Mouse (Mus musculus) layer of hippocampus, postnatal 10 days (tissue): ENCODE results near the gene Ip6k2. TPM values are rescaled to one million over a fixed set of nuclear protein-coding genes. Genes with fewer than 3 reads are reported as not detected.
A peak's percentile ranks its signal among the peaks of the same experiment; 100 is the strongest.

Experiments
- DNase-seq, 2 experiments: peaks; one replicate each; pipeline ENCODE4 v3.0.0; 2021; ENCODE audit warnings: low spot score in 2 of 2
- long read RNA-seq: library from polyadenylated mRNA; stranded (forward); transcript quantifications from one replicate; pipeline ENCODE4 v2.0.0, GENCODE M21; 2023
- total RNA-seq, 2 experiments: library from RNA; stranded (reverse); gene quantifications; 2 replicates each; pipeline ENCODE4 v1.2.3; 2021

Gene Ip6k2
- 100 to 1,000 TPM; 180 to 190 TPM for total RNA-seq
- long read RNA-seq, transcript Ip6k2-207 (2 exons, 2,820 nt), result minor isoform, 6 of 99 reads
- long read RNA-seq, transcript Ip6k2-204 (3 exons, 1,191 nt), result minor isoform, 12 of 99 reads
- long read RNA-seq, transcript Ip6k2-210 (3 exons, 748 nt), result major isoform, 13 of 99 reads
- long read RNA-seq, transcript Ip6k2-203 (4 exons, 607 nt), result minor isoform, 11 of 99 reads
- long read RNA-seq, partial matches to known transcripts, result 5 of 99 reads
- long read RNA-seq, other reads (novel, unspliced or antisense), result 52 of 99 reads

DNA sequence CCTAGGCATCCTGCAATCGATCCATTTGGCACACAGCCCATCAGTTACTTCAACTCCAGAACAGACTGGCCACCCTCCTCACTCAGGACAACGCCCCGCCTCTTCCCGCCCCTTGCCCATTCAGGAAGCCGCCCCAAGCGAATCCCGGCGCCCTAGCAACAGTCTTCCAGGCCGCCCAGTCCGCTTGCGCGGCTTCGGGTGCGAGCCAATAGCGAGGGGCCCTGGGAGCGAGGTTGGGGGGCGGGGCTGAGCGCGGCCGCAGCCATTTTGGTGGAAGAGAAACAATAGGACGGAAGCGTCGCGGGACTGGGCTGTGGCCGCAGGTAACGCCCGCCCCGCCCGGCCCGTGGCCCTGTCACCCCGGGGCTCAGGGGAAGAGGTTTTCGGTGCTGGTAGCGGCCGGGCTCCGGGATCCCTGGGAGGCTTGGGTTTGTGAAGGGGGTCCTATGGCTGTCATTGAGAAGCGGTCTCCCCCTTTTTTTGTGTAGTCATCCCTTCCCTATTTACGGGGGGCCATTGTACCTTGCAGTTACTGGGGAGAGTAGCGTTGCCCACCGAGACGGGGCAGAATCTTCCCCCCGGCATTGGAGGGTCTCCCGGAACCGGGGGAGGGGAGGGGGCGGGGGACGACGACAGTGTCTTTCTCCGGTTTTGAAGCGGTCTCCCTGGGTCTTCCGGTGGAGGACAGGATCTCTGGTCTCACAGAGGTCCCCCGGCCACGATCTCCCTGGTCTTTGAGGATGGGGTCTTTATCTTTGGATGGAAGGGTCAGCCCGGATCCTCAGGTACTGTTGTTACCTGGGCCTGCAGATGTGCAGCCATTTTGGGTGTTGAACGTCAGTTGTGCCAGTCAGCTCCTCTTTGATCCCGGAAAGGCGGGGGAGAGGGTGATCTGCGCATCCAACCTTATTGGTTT lies at the start of gene Ip6k2:
Gene Ip6k2, plus strand, starts transcription at position 249 of the 916 bp plus-strand sequence.
- DNase-seq, result peak; percentile 97 to 99

DNA sequence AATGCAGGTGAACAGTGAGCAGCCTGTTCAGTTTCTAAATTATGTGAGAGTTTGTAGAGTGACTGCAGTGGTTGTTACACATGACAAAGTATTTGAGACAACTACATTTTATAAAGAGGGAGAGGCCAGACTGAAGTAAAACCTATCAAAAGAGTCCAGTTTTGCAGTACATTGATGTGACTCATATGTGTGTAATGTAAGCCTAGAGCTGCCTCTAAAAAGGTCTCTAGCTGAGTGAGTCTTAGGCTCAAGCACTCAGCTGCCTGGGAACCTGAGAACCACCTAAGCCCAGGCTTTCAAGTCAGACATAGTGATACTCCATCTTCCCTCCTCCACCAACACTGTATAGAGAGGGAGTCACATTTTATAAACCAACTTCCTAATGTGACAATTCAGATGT lies 49.0 kb upstream of the Ip6k2 start:
- DNase-seq, result no peak

DNA sequence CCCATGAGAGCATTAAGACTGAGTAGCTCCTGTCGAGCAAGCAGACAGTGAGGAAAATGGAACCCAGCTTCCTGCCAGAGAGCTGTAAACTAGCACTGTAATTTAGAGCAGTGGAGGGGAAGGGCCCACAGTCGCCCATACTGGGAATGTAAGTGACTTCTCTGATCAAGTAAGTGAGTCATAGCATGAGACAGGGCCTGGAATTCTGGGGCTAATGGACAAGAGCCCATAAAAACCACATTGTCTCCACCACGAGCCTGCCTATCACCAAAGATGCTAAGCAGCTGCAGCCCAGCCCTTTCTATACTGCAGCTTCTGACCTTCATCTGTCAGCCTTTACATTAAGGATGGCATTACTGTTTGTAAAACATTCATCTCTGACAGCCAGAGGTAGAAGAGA lies 44.4 kb upstream of the Ip6k2 start:
- DNase-seq, result no peak

DNA sequence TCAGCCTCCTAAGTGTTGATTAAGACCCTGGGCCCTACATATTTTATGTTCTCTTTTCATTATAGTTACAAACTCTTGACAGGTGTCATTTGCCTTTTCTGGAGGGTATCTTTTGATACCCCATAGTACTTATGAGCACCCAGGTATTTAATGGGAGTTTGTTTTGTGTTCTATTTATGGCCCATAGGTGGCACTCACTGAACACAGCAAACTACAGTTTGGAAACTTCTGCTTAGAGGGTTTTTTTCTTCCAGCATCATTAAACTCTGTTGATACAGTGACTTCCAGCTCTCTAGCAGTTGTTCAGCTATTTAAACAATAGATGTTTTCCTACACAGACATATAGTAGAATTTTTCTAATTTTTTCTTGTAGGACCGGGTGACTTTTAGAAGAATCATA lies 43.5 kb upstream of the Ip6k2 start:
- no peak for DNase-seq

DNA sequence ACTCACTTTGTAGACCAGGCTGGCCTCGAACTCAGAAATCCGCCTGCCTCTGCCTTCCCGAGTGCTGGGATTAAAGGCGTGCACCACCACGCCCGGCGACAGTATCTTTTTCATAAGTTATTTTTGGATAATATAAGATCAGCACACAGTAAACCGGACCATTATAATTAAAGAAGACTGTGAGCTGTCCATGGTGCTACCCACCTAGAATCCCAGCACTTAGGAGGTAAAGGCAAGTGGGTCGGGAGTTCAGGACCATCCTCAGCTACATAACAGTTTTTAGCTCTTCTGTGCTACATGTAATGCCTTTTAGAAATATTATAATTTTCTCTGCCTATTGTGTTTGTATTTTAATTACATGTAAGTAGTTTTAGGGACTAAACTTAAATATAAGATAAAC lies 41.5 kb upstream of the Ip6k2 start:
- DNase-seq, result no peak

DNA sequence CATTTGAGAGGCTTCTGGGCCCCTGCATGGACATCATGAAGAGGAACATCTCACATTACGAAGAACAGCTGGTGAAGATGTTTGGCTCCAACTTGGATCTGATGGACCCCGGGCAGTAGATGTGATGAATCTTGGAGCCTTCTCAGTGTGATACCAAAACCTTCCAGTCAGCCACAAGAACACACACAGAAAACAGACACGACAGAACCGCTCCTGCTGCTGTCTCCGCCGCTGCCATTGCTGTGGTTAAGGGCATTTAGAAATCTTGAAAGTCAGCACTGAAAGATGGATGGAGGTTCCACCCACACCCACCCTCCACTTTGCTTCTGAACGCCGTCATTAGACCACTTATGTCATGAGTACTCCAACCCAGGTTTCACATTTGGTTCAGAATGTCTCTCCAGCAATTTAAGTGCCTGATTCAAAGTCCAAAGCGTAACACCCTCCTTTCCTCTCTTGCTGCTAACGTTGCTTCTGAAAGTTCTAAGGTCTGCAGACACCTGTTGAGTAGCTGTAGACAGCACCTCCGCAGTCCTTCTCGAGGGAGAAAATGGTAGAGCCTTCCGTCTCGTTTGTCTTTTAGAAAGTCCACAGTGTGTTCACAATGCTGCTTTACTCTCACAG lies 36.6 kb upstream of the Ip6k2 start:
- no peak for DNase-seq

DNA sequence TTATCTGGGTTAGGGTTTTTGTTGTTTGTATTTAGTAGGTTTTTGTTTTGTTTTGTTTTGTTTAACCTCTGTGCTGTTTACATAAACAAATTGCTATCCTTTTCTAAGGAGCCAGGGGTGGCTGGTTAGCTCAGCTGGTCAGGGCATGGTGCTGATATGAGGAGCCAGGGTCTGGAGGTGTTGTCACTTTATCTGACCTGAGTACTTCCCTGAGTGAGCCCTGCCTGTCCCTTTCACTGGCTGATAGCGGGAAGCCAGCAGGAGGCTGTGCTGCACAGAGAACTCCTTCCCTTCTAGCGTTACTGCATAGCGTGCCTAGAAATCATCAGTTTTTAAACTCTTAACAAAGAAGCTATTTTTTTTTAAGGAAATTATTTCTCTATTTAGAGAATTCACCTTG lies 35.9 kb upstream of the Ip6k2 start:
- no peak for DNase-seq

DNA sequence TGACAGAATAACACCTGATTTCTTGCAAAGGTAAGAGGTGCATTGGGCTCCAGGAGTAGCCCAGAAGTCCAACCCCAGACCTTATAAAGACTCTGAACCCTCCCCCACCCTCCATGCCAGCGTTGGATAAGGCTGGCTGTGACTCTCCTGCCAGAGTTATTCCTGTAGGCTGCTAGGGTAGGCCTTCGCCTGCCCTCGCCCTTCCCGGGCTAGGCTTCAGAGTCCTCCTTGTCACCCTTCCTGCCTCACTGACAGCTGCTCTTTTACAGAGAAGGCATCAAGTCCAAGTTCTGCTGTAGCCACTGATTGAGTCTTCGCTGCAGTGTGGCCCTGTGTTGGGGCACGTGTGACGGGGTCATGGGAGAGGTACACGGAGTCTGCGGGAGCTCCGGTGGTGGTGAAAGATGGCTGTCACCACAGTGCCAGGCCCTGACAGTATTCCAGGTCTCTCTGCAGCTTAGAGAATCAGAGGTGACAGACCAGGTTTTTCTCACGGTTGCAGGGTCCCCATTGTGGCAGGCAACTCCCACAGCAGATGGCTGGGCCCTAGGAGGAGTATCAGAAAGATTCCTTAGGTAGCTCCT lies 34.9 kb upstream of the Ip6k2 start:
- DNase-seq, result no peak

DNA sequence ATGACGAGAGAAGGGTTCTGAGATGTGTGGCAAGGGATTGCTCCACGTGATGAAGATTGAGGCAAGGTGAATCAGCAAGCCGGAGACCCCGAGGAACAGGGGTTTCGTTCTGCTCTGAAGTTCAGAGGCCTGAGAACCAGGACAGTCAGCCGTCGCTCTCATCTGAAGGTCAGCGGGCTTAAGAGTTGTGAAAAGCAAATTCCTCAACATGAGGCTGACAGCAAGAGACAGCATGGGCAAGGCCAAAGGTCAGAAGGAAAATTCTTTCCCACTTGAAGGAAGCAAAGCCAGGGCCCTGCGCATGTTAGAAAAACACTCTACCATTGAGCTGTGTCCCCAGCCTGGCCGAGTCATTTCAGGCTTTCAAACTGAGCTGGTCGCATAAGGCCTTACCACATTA lies 33.0 kb upstream of the Ip6k2 start:
- no peak for DNase-seq

DNA sequence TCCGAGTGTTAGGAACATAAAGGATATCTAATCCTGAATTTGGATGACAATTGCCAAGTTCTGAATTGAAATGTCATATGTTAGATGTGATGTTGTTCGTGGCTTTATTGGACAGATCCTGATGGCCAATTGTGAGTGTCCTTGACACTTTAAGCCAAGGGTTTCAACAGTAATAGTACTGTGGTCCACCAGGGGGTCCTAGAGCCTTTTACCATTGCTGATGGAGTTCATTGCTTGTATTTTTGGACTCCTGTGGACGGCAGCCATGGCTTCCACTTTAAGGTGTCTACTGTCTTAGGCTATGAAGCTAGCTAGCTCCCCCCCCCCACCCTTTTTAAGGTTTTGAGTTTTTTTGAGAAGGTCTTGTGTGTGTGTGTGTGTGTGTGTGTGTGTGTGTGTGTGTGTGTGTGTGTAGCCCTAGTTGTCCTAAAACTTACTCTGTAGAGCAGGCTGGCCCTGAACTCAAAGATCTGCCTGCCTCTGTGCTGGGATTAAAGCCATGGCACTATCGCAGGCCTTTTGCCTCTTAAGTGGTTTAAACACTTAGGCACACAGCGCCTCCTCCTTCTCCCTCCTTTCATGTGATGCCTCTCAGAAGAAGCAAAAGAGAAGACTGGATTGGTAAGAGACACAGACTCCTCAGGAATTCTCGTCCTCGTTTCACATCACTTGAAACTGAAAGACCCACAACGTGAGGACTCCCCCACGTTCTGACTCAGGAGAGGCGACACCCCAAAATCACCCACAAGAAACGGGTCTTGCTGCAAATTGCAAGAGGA lies 31.3 kb upstream of the Ip6k2 start:
- no peak for DNase-seq

DNA sequence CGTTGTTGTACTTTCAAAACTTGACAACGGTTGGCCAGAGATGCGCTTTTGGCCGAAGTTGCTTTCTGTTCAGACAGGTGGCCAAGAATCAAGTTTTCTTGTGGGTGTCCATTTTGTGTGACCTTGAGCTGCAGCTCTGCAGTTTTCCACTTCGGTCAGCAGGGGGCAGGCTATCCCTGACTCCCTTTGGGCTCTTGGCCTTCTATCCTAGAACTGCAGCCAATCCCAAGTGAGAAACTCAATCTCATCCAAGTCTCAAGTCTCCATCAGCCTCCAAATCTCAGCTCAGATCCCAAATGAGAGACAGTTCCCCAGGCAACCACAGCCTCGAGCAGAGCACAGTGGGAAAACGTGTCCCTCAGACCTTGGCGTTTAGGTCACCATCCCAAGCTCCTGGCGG lies 30.3 kb upstream of the Ip6k2 start:
- DNase-seq, result peak; percentile 69 to 82

DNA sequence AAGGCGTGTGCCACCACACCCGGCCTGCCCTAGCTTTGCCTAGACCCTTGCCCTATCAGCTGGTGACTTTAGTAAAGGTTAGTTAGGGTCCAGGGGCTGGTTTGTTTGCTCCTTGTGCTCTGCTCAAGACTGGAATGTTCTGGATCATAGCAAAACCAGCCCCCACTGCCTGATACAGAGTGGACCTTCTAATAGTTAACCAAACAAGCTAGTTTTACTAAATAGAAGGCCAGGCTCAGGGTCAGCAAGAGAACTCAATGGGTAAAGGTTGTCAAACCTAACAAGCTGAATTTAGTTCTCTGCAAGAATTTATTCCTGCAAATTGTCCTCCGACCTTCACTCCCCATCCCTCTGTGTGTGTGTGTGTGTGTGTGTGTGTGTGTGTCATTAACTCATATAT lies 29.6 kb upstream of the Ip6k2 start:
- DNase-seq, result no peak

DNA sequence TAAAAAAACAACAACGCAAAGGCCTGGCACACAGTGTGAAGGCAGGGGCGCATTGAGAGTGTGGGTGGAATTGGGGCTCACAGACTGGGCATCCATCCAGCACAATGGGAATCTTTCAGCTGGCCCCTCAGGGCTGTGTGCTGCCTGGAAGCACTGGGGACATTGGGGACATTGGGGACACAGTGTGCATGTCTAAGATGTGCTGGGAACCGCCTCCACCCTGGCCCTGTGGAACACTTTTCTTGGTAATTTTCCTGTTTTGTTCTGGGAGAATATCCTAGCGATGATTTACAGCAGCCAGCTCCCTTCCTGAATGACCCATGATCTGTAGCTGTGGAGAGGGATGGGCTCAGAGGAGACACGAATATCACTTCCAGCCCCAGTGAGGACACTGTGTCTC lies 29.2 kb upstream of the Ip6k2 start:
- peak; percentile 54 to 63 for DNase-seq

DNA sequence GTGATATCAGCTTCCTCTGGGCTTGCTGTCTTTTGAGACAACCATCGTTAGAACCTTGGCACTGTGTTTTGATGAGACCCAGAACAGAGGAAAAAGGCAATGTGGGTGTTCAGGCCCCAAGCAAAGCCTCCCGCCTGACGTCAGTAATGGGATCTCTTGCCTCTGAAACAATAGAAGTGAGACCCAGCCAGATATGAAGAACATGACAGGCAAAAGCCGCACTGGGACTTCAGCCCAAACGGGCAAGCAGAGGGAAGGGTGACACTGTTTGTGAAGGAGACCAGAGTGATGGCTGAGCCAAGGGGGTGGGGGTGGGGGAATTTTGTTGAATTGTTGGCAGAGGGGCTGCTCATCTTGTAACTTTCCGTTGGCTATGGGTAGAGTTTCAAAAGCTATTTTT lies 26.2 kb upstream of the Ip6k2 start:
- no peak for DNase-seq

DNA sequence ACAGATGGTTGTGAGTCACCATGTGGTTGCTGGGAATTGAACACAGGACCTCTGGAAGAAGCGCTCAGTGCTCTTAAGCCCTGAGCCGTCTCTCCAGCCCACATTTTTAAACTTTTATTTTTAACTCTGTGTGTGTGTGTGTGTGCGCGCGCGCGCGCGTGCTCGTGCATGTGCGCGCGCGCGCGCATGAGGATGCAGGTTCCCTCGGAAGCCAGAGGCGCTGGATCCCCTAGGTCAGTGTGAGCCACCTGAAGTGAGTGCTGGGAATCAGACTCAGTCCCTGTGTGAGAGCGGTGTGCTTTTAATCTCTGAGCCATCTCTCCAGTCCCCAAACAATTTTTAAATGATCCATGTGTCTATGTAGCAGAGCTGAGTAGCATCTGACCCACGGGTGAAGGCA lies 24.5 kb upstream of the Ip6k2 start:
- no peak for DNase-seq

DNA sequence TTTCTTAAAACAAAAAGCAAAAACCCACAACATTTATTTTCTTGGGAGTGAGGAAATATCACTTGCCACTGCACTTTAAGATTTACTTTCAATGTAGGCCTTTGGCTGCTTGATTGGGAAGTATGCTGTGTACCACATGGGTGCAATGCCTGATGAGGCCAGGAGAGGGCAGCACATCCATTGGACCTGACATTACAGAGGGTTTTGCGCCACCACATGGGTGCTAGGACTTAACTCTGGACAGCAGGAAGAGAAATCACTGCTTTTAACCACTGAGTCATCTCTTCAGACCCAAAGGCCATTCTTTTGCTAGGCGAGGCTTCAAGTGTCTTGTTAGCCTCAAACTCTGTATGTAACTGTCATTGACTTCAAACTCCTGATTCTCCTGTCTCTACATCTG lies 23.8 kb upstream of the Ip6k2 start:
- peak in 1 of 2 experiments; percentile 37 for DNase-seq

DNA sequence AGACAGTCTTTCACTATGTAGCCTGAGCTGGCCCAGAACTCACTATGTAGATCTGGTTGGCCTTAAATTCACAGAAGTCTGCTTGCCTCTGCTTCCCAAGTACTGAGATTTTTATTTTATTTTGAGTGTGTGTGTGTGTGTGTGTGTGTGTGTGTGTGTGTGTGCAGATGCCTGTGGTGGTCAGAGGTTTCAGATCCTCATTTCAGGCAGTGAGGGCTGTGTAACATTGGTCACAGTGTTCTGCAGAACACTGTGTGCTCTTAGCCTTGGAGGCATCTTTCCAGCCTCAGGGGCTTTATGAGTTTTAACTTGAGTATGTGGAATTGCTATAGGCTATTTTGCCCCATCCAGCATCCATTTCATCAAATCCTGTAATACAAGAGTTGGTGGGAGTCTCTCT lies 22.0 kb upstream of the Ip6k2 start:
- no peak for DNase-seq

DNA sequence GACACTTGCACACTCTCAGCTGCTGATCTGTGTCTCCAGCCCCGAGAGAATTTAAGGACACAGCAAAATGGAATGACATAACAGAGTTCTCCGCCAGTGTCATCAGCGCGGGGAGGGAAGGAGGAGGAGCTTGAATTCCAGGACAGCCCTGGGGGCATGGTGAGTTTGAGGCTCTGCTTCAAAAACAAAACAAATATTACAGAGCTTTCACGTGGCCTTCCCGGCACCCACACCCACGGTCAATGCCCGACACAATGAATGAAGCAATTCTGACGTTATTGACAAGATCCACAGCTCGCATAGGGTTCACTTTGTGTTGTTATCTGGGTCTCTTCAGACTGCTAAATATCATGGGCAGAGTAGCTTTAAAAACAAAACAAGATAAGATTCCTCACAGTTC lies 18.6 kb upstream of the Ip6k2 start:
- DNase-seq, result no peak

DNA sequence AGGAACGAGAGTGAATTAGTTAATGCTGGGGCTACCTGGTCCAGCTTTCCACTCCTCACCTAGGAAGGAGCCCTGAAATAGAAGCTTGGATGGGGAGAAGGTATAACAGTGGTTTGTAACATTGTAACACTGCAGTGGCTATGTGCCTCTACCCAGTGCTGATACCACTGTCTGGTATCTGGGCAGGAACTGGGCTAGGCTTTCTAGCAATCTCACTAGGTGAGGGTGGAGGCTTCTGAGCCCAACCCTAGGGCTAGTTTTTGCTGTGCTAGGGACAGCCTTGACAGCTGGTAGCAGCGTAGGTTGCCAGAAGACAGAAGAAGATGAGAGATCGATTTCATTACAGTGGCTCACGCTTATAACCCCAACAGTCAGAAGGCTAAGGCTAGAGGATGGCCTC lies 7.0 kb upstream of the Ip6k2 start:
- no peak for DNase-seq

DNA sequence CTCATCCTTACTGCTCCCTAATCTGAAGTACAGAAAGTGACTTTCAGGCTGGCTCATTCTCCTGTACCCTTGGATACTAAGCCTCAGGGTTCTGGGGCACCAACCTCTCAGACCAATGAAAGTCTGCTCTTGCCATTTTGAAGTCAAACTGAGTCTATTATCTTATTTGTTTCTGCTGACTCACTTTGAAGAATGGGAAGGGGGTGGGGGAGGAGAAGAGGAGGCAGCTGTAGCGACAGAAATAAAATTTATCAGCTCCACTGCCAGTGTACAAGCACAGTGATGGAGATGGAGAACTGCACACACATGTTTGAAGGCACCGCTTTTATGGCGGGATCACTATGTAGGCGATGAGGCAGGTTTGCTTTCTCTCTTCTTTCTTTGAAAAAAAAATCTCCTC lies 6.3 kb upstream of the Ip6k2 start:
- DNase-seq, result no peak

DNA sequence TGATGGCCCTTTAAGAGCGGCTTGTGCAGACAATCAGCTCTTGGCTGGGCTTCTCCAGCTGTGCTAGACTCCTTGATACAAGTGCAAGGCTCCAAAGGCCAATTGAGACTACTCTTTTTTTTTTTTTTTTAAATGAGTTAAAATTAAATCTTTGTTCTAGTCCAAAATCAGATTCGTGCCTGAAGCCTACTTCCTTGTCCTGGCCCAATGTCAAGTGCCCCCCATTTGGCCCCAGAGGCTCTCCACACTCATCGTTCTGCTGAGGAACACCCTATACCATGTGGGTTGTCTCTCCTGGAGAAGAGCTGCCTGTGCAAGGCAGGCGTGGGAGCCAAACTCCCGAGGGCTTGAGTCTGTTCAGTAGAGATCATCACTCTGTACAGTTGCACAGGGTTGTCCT lies 2.6 kb upstream of the Ip6k2 start:
- DNase-seq, result no peak
